Mouse (Mus musculus): ENCODE results near the gene Olfr109.

Gene Olfr109

GRCm38 (mm10) chr17:37458616-37459015, at the start of gene Olfr109:
TSS of gene Olfr109 (plus strand) at chr17:37458916.
- no peak for DNase-seq (ENCODE audit: low spot score in 2 of 2)

- DNase-seq (ENCODE audit: low spot score in 2 of 2): no peak
Observed at GRCm38 (mm10) chr17:37413380-37413779, 45.3 kb upstream of the Olfr109 start.

- DNase-seq (ENCODE audit: low spot score in 2 of 2): no peak
Observed at GRCm38 (mm10) chr17:37445180-37445579, 13.5 kb upstream of the Olfr109 start, which contains the start of gene Olfr108. TSS of gene Olfr108 (plus strand) at chr17:37445480.

- DNase-seq (ENCODE audit: low spot score in 2 of 2): no peak
Observed at GRCm38 (mm10) chr17:37483452-37483851, 24.7 kb downstream of the Olfr109 start, which contains the start of gene H2-M2. TSS of gene H2-M2 (minus strand) at chr17:37483552.

GRCm38 (mm10) chr17:37491930-37492518, 33.3 kb downstream of the Olfr109 start, which contains the start of gene Olfr110:
TSS of gene Olfr110 (plus strand) at chr17:37492468.
- DNase-seq (ENCODE audit: low spot score in 2 of 2): no peak

- no peak for DNase-seq (ENCODE audit: low spot score in 2 of 2)
Observed at GRCm38 (mm10) chr17:37507730-37508129, 49.0 kb downstream of the Olfr109 start, which contains the start of gene Olfr111. TSS of gene Olfr111 (plus strand) at chr17:37508030.

Data from frontal cortex, postnatal 25 days (tissue).